18 mouse cellular contexts compared by ENCODE assay signal in the genomic region with DNA sequence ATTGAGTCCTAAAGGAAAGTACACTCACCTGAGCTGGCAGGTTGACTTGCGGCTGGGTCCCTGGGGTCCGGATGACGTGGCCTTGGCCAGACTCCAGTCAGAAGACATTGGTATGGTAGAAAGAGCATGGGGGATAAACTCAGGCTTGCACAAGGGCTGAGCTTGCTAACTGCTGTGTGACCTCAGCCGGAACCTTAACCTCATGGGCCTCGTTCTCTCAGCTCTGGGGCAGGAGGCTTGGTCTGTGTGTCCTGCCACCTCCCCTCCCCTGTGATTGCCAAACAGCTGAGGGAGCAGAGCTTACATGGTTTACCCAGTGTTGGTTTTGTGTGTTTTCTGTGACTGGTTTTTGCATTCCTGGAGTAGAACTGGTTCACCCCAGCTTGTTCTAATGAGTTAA. TPM values are rescaled to one million over a fixed set of nuclear protein-coding genes. Genes with fewer than 3 reads are reported as not detected.
A peak's percentile ranks its signal among the peaks of the same experiment; 100 is the strongest.
DNase-seq lines count a peak whose midpoint lies in the region; ATAC-seq and TF ChIP-seq lines count a peak whose summit lies in the region.
"Had no signal": no experiment of that assay in that cellular context is flagged by ENCODE, and none has a peak within 500 bp of the region (broad histone marks: within the 10 kb centered on the region; RNA-seq: fewer than 3 reads in every experiment).

No protein-coding gene starts in this region.

- DNase-seq in heart, postnatal 25 days (ENCODE audit: low spot score), result no peak
- DNase-seq in 416B (ENCODE audit: low read depth) (peak; percentile 52), adipocyte (ENCODE audit: low spot score) (peak; percentile 49)
- peak; percentile 59 for DNase-seq in liver, postnatal 0 days
- no peak for DNase-seq in forebrain, postnatal 0 days
- no peak for DNase-seq in gastrocnemius, postnatal 4 days (ENCODE audit: low spot score in 2 of 2)
- DNase-seq: adrenal gland, adult 8-10 months; B cell, adult 2 months; cerebellum, postnatal 10 days; lung, postnatal 14 days; right cerebral cortex, postnatal 14 days; spleen, adult 18-20 months had no signal

- peak overlapping the region; percentile 10; the same call in 1 of the 2 replicates for H3K9ac ChIP-seq in heart, embryonic 11.5 days (ENCODE audit: low read depth, low read length)
- no peak overlapping the region for H3K9ac ChIP-seq in liver, postnatal 0 days (replicated peaks)
- no peak overlapping the region for H3K9ac ChIP-seq in forebrain, postnatal 0 days
- H3K9ac ChIP-seq: embryonic facial prominence, embryonic 13.5 days; hindbrain, embryonic 12.5 days; midbrain, embryonic 15.5 days; neural tube, embryonic 15.5 days had no signal

- intact Hi-C loops in heart, postnatal 25 days (cut with DNase I), result no loop called here

- H3K4me1 ChIP-seq in heart, embryonic 11.5 days (ENCODE audit: control insufficient read depth, insufficient read depth, low read length), result peaks cover 7% of the 10 kb centered on the region; the same call in 1 of the 2 replicates
- H3K4me1 ChIP-seq in liver, postnatal 0 days (ENCODE audit: insufficient read depth), result peaks cover 6% of the 10 kb centered on the region; the same call in 1 of the 2 replicates
- H3K4me1 ChIP-seq in forebrain, postnatal 0 days (ENCODE audit: insufficient read depth), result no peaks in the 10 kb centered on the region
- H3K4me1 ChIP-seq: embryonic facial prominence, embryonic 13.5 days had no signal

- H3K4me2 ChIP-seq in heart, embryonic 11.5 days, result no peak overlapping the region
- no peak overlapping the region for H3K4me2 ChIP-seq in liver, postnatal 0 days (ENCODE audit: low read depth, low read length)
- no peak overlapping the region for H3K4me2 ChIP-seq in forebrain, postnatal 0 days (ENCODE audit: low read depth)
- H3K4me2 ChIP-seq: embryonic facial prominence, embryonic 13.5 days; hindbrain, embryonic 12.5 days; midbrain, embryonic 15.5 days; neural tube, embryonic 15.5 days had no signal

- H3K36me3 ChIP-seq in heart, embryonic 11.5 days (ENCODE audit: control insufficient read depth, insufficient read depth, low read length), result peaks cover 28% of the 10 kb centered on the region
- H3K36me3 ChIP-seq in liver, postnatal 0 days (replicated peaks; ENCODE audit: insufficient read depth, low read length), result peaks cover 39% of the 10 kb centered on the region
- H3K36me3 ChIP-seq in forebrain, postnatal 0 days (ENCODE audit: insufficient read depth), result peaks cover 47% of the 10 kb centered on the region

- no peaks in the 10 kb centered on the region for H3K27me3 ChIP-seq in heart, embryonic 11.5 days (ENCODE audit: control insufficient read depth, insufficient read depth, low read length)
- no peaks in the 10 kb centered on the region for H3K27me3 ChIP-seq in liver, postnatal 0 days (ENCODE audit: insufficient read depth, low read length)
- no peaks in the 10 kb centered on the region for H3K27me3 ChIP-seq in forebrain, postnatal 0 days (ENCODE audit: insufficient read depth, low read length)
- H3K27me3 ChIP-seq: embryonic facial prominence, embryonic 13.5 days; hindbrain, embryonic 12.5 days; midbrain, embryonic 15.5 days; neural tube, embryonic 15.5 days had no signal

- H3K9me3 ChIP-seq in heart, embryonic 11.5 days (replicated peaks; ENCODE audit: control insufficient read depth, low read length), result no peaks in the 10 kb centered on the region
- no peaks in the 10 kb centered on the region for H3K9me3 ChIP-seq in liver, postnatal 0 days (ENCODE audit: low read length)
- H3K9me3 ChIP-seq in forebrain, postnatal 0 days (ENCODE audit: low read length), result no peaks in the 10 kb centered on the region
- H3K9me3 ChIP-seq: embryonic facial prominence, embryonic 13.5 days; hindbrain, embryonic 12.5 days; midbrain, embryonic 15.5 days; neural tube, embryonic 15.5 days had no signal

- no peak for TF ChIP-seq EP300 in liver, postnatal 0 days (IDR thresholded peaks at IDR 0.05; ENCODE audit: low read depth)

- no peak overlapping the region for H3K27ac ChIP-seq in heart, embryonic 11.5 days (ENCODE audit: low read depth, low read length)
- H3K27ac ChIP-seq in liver, postnatal 0 days (ENCODE audit: low read depth), result no peak overlapping the region
- H3K27ac ChIP-seq in forebrain, postnatal 0 days (ENCODE audit: low read depth, low read length), result no peak overlapping the region
- H3K27ac ChIP-seq: embryonic facial prominence, embryonic 13.5 days; hindbrain, embryonic 12.5 days; midbrain, embryonic 15.5 days; neural tube, embryonic 15.5 days had no signal

- TF ChIP-seq CTCF in liver, postnatal 0 days (IDR thresholded peaks at IDR 0.05; ENCODE audit: low read depth), result no peak
- TF ChIP-seq CTCF in forebrain, postnatal 0 days (IDR thresholded peaks at IDR 0.05; ENCODE audit: low read depth), result no peak

- ATAC-seq in heart, embryonic 11.5 days (replicated peaks; ENCODE audit: insufficient number of reproducible peaks, low FRiP score, low TSS enrichment), result no peak
- ATAC-seq in liver, postnatal 0 days, result peak; percentile 90
- no peak for ATAC-seq in forebrain, postnatal 0 days
- ATAC-seq: inflammation-experienced regulatory T-cells, adult 6 months; midbrain, embryonic 15.5 days had no signal

- WGBS in heart, embryonic 11.5 days (ENCODE audit: insufficient replicate concordance), result 86% methylated on average over 5 of the region's 5 CpGs
- 58% methylated on average over 5 of the region's 5 CpGs for WGBS in liver, postnatal 0 days (ENCODE audit: insufficient replicate concordance)
- 92% methylated on average over 5 of the region's 5 CpGs for WGBS in forebrain, postnatal 0 days

- no peak overlapping the region for H3K4me3 ChIP-seq in heart, embryonic 11.5 days (ENCODE audit: low read depth, low read length)
- H3K4me3 ChIP-seq in liver, postnatal 0 days (ENCODE audit: low read depth, low read length), result no peak overlapping the region
- H3K4me3 ChIP-seq in forebrain, postnatal 0 days (ENCODE audit: low read depth, low read length), result no peak overlapping the region
- H3K4me3 ChIP-seq: embryonic facial prominence, embryonic 13.5 days; hindbrain, embryonic 12.5 days; midbrain, embryonic 15.5 days; neural tube, embryonic 15.5 days had no signal

RNA-seq across cellular contexts. Expression of gene Dstn, which starts 25.3 kb away (rescaled TPM):
- polyA plus RNA-seq in heart, embryonic 11.5 days (2014; fragmentation: Nextera tagmentation; extraction: Ambion mirVana), result 1,059 and 1,185 TPM in 2 replicates
- 100 to 1,000 TPM; 233 to 243 TPM for total RNA-seq in heart, postnatal 25 days (2021)
- polyA plus RNA-seq in liver, postnatal 0 days (2015; fragmentation: Nextera tagmentation; extraction: Ambion mirVana), result 155 and 160 TPM in 2 replicates
- 409 and 455 TPM in 2 replicates for total RNA-seq in forebrain, postnatal 0 days (2014; rRNA removed)
- polyA plus RNA-seq in forebrain, postnatal 0 days (2015; fragmentation: Nextera tagmentation; extraction: Ambion mirVana), result 497 and 512 TPM in 2 replicates
- 100 to 1,000 TPM; 118 to 129 TPM for total RNA-seq in gastrocnemius, postnatal 4 days (2021)

Comparison
In these comparisons a context has a peak if more than half of its experiments do, and no peak if none do; other contexts are left out.
1. DNase-seq: peak in 416B (single experiment), adipocyte (single experiment) and liver, postnatal 0 days (single experiment); none in heart, postnatal 25 days (single experiment), forebrain, postnatal 0 days (single experiment) and gastrocnemius, postnatal 4 days (0 of 2).